Mouse (Mus musculus) leukemia stem cell, adult 10-12 weeks (primary cell): ENCODE data around the gene Mettl11b. TPM values are rescaled to one million over a fixed set of nuclear protein-coding genes. Genes with fewer than 3 reads are reported as not detected.

ENCODE experiments used
- polyA plus RNA-seq: library from polyadenylated mRNA; stranded (reverse); fragments of >175 nt; gene quantifications from 2 replicates; pipeline ENCODE4 v1.2.3, GENCODE M21; 2012; ENCODE audit warnings: low replicate concordance

The Mettl11b gene
- not detected in 2 replicates for polyA plus RNA-seq

DNA sequence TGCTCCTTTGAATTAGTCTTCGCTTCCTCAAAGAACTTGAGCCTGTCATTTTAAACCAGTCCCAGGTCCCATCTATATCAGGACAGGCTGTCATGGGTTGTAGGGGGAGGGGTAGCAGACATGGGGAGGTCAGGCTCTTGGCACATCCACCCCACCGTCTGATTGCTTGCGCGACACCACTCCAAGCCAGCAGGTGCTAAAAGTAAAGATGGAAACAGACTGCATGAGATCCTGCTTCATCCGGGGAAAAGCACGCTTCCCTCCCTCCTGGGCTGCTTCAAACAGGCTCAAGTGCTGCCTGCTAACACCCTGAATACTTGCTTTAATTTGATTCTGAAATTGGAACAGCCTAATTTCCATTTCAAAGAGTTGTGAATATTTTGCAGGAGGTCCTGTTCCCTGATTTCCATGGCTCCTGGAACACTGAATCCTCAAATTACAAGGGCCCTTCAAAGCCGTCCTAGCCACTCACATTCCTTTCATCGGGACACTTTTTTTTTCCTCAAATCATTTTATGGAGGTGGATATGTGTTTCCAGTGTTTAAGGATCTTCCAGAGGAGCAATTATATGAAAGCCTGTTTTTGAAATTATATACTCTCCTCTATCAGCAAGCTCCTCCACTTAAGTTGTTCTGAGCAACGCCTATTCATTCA lies at the start of gene Mettl11b:
Gene Mettl11b, minus strand, starts transcription at position 127 of the 654 bp plus-strand sequence.

Other genes with a start within 250 kb of the Mettl11b start
- 0.50 and 1.8 TPM in 2 replicates for gene Kifap3, start 54.4 kb upstream of the Mettl11b start, polyA plus RNA-seq
- 4.5 and 5.8 TPM in 2 replicates for gene Scyl3, start 203.9 kb upstream of the Mettl11b start, polyA plus RNA-seq